8 mouse cellular contexts compared by ENCODE assay signal in genomic region chr1:180365180-180365810, GRCm38 (mm10). TPM values are rescaled to one million over a fixed set of nuclear protein-coding genes. Genes with fewer than 3 reads are reported as not detected.
DNase-seq lines count a peak whose midpoint lies in the region; ATAC-seq and TF ChIP-seq lines count a peak whose summit lies in the region.

No protein-coding gene starts in this region.

- H3K9ac ChIP-seq in forebrain, embryonic 14.5 days (ENCODE audit: low read length) = peak overlapping the region; percentile 73
- no peak overlapping the region; the same call in 1 of the 2 replicates for H3K9ac ChIP-seq in liver, postnatal 0 days (replicated peaks)
- H3K9ac ChIP-seq in neural tube, embryonic 13.5 days = peak overlapping the region; percentile 73

- intact Hi-C loops in heart, postnatal 14 days (cut with DNase I) = loop anchor here (5.0 kb wide), 1 partner anchor 33 kb away; the partner anchor contains the start of gene Itpkb

- 2% methylated on average over 29 of the region's 29 CpGs for WGBS in forebrain, embryonic 14.5 days
- WGBS in liver, postnatal 0 days (ENCODE audit: insufficient replicate concordance) = 3% methylated on average over 29 of the region's 29 CpGs
- 1% methylated on average over 29 of the region's 29 CpGs for WGBS in neural tube, embryonic 13.5 days

- TF ChIP-seq CTCF in liver, postnatal 0 days (IDR thresholded peaks at IDR 0.05; ENCODE audit: low read depth) = peak; percentile 30; the same call in 1 of the 2 replicates

- peak; percentile 98 for ATAC-seq in forebrain, embryonic 14.5 days
- ATAC-seq in liver, postnatal 0 days = peak; percentile 95
- peak; percentile 94 for ATAC-seq in neural tube, embryonic 13.5 days (ENCODE audit: low read depth)

- no peaks in the 10 kb centered on the region for H3K9me3 ChIP-seq in forebrain, embryonic 14.5 days (replicated peaks; ENCODE audit: control insufficient read depth, low read length)
- H3K9me3 ChIP-seq in liver, postnatal 0 days (ENCODE audit: low read length) = no peaks in the 10 kb centered on the region
- H3K9me3 ChIP-seq in neural tube, embryonic 13.5 days = no peaks in the 10 kb centered on the region

- TF ChIP-seq EP300 in liver, postnatal 0 days (IDR thresholded peaks at IDR 0.05; ENCODE audit: low read depth) = no peak

- H3K27me3 ChIP-seq in forebrain, embryonic 14.5 days (replicated peaks; ENCODE audit: control insufficient read depth, insufficient read depth, low read length) = no peaks in the 10 kb centered on the region
- H3K27me3 ChIP-seq in liver, postnatal 0 days (ENCODE audit: insufficient read depth, low read length) = no peaks in the 10 kb centered on the region
- no peaks in the 10 kb centered on the region for H3K27me3 ChIP-seq in neural tube, embryonic 13.5 days

- H3K27ac ChIP-seq in forebrain, embryonic 14.5 days (ENCODE audit: low read depth, low read length) = peak overlapping the region; percentile 95
- peak overlapping the region; percentile 46 for H3K27ac ChIP-seq in liver, postnatal 0 days (ENCODE audit: low read depth)
- peak overlapping the region; percentile 98 for H3K27ac ChIP-seq in neural tube, embryonic 13.5 days (replicated peaks)

- no peaks in the 10 kb centered on the region for H3K36me3 ChIP-seq in forebrain, embryonic 14.5 days (ENCODE audit: control insufficient read depth, insufficient read depth, low read length)
- no peaks in the 10 kb centered on the region for H3K36me3 ChIP-seq in liver, postnatal 0 days (replicated peaks; ENCODE audit: insufficient read depth, low read length)
- no peaks in the 10 kb centered on the region for H3K36me3 ChIP-seq in neural tube, embryonic 13.5 days

- peak overlapping the region; percentile 66 for H3K4me2 ChIP-seq in forebrain, embryonic 14.5 days (ENCODE audit: low read length)
- H3K4me2 ChIP-seq in liver, postnatal 0 days (ENCODE audit: low read depth, low read length) = peak overlapping the region; percentile 81
- peak overlapping the region; percentile 67 for H3K4me2 ChIP-seq in neural tube, embryonic 13.5 days

- H3K4me3 ChIP-seq in forebrain, embryonic 14.5 days (ENCODE audit: low read depth, low read length) = peak overlapping the region; percentile 37
- H3K4me3 ChIP-seq in liver, postnatal 0 days (ENCODE audit: low read depth, low read length) = peak overlapping the region; percentile 29
- peak overlapping the region; percentile 41 for H3K4me3 ChIP-seq in neural tube, embryonic 13.5 days

- DNase-seq in ES-CJ7 (ENCODE audit: low read depth, low spot score) = peak; percentile 97
- DNase-seq in cerebellum, adult 11 months = peak; percentile 92
- DNase-seq in forebrain, embryonic 14.5 days (ENCODE audit: low spot score) = peak; percentile 97
- DNase-seq in heart, postnatal 14 days = peak; percentile 87 to 92
- DNase-seq in layer of hippocampus, adult 11-12 months (ENCODE audit: low spot score) = peak; percentile 95
- peak; percentile 94 for DNase-seq in liver, postnatal 0 days
- peak; percentile 80 for DNase-seq in telencephalon, adult 2 months (ENCODE audit: low read depth, low spot score)

- peaks cover 18% of the 10 kb centered on the region for H3K4me1 ChIP-seq in forebrain, embryonic 14.5 days (ENCODE audit: control insufficient read depth, insufficient read depth, low read length)
- peaks cover 36% of the 10 kb centered on the region for H3K4me1 ChIP-seq in liver, postnatal 0 days (ENCODE audit: insufficient read depth)
- H3K4me1 ChIP-seq in neural tube, embryonic 13.5 days (replicated peaks) = peaks cover 59% of the 10 kb centered on the region

RNA-seq across cellular contexts. Expression of gene Itpkb, which starts 35.0 kb away (rescaled TPM):
- polyA plus RNA-seq in forebrain, embryonic 14.5 days (2014; fragmentation: Nextera tagmentation; extraction: Ambion mirVana) = 1.3 and 1.5 TPM in 2 replicates
- 10 to 100 TPM; 76.8 to 79.6 TPM for total RNA-seq in heart, postnatal 14 days (2021)
- polyA plus RNA-seq in liver, postnatal 0 days (2015; fragmentation: Nextera tagmentation; extraction: Ambion mirVana) = 1.3 and 1.4 TPM in 2 replicates
- 3.9 and 4.0 TPM in 2 replicates for polyA plus RNA-seq in neural tube, embryonic 13.5 days (2015; fragmentation: Nextera tagmentation; extraction: Ambion mirVana)

Comparison
In these comparisons a context has a peak if more than half of its experiments do, and no peak if none do; other contexts are left out.
1. Peak in every context shown above with its lines: DNase-seq, ATAC-seq, H3K4me3 ChIP-seq and H3K27ac ChIP-seq.
2. H3K27ac ChIP-seq: peak in every context shown above with its lines; median percentile 98 in neural tube, embryonic 13.5 days; 95 in forebrain, embryonic 14.5 days; 46 in liver, postnatal 0 days.